Mouse (Mus musculus) forebrain, embryonic 10.5 days (tissue): ENCODE measurements around the gene Gnat2. TPM values are rescaled to one million over a fixed set of nuclear protein-coding genes. Genes with fewer than 3 reads are reported as not detected.

Experiments
- DNase-seq: peaks from one replicate; pipeline ENCODE4 v3.0.0-alpha.2; 2017; ENCODE audit warnings: low spot score; ENCODE audit errors: extremely low spot score
- H3K27ac ChIP-seq: fragments of 300-500 bp; sonication (generic); 2 replicates; pipeline ENCODE4 v1.5.1; 2016; ENCODE audit warnings: mild to moderate bottlenecking
- H3K27me3 ChIP-seq: fragments of 300-500 bp; sonication (generic); 2 replicates; pipeline ENCODE4 v1.6.1; 2016; ENCODE audit warnings: mild to moderate bottlenecking; ENCODE audit not compliant: poor library complexity, severe bottlenecking
- H3K36me3 ChIP-seq: fragments of 300-500 bp; sonication (generic); replicated peaks from 2 replicates; pipeline ENCODE4 v1.6.1; 2016; ENCODE audit warnings: mild to moderate bottlenecking, moderate library complexity
- H3K4me1 ChIP-seq: fragments of 300-500 bp; sonication (generic); 2 replicates; pipeline ENCODE4 v1.6.1; 2016
- H3K4me3 ChIP-seq: fragments of 300-500 bp; sonication (generic); 2 replicates; pipeline ENCODE4 v1.5.1; 2016; ENCODE audit warnings: mild to moderate bottlenecking, moderate library complexity
- H3K9me3 ChIP-seq: fragments of 300-500 bp; sonication (generic); 2 replicates; pipeline ENCODE4 v1.6.1; 2016; ENCODE audit warnings: mild to moderate bottlenecking, moderate library complexity
- WGBS: fragments of 180-500 bp; shearing (Covaris S2); methylation state at CpG from one replicate; pipeline ENCODE4 v1.1.7; 2016; 5-methylcytosine and 5-hydroxymethylcytosine counted together
- polyA plus RNA-seq: library from polyadenylated mRNA; unstranded; fragments of >200 nt; fragmentation: Nextera tagmentation; extraction: Ambion mirVana; gene quantifications from 2 replicates; pipeline ENCODE4 v1.2.1, GENCODE M21; 2016

Gene Gnat2
- polyA plus RNA-seq, 1 experiment from 2014 or later: 1.4 TPM

DNA sequence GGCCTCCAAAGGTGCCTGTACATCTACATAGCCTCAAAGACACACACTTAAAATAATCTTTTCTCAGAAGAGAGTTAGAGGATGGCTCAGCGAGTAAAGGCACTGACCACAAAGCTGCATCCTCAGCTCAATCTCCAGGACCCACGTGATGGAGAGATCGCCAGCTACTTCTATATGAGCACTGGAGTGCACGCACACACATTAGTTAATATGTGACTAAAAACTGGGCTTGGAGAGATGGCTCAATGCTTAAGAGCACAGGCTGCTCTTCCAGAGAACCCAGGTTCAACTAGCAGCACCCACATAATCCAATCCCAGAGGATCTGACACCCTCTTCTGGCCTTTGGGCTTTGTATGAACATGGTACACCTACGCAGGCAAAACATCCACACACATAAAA, 38.6 kb downstream of the Gnat2 start:
- Histone ChIP-seq H3K9me3 (no peaks in the 10 kb centered on the region), H3K27me3 (no peaks in the 10 kb centered on the region), H3K4me3 (no peak overlapping the region), H3K27ac (no peak overlapping the region), H3K36me3 (0 out of 2 replicates have a peak, but pooled peaks cover 5% of the 10 kb centered on the region), H3K4me1 (peaks cover 18% of the 10 kb centered on the region)
- 92% methylated on average over 5 of the region's 5 CpGs for WGBS
- no peak for DNase-seq

DNA sequence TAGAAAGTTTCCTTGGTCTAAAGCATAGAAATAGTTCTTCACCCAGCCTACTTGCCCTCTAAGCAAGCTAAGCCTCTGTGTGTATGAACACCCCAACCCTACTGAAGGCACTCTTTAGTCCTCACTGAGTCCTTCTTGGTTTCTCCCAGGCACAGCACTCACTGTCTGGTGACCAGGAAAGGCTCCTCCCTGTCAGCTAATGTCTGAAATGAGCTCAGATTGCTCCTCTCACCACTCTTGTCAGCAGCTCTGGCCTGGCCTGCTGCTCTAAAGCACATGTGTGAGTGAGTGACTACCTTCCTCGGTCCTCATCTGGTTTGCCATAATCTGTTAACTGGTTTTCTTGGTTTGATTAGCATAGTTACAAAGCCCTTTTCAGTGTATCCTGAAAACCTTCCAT, 39.2 kb downstream of the Gnat2 start:
- Histone ChIP-seq H3K36me3 (peaks cover 8% of the 10 kb centered on the region), H3K4me1 (peaks cover 18% of the 10 kb centered on the region), H3K9me3 (no peaks in the 10 kb centered on the region), H3K4me3 (no peak overlapping the region), H3K27me3 (no peaks in the 10 kb centered on the region), H3K27ac (no peak overlapping the region)
- DNase-seq: no peak
- WGBS: 86% methylated on average over 1 of the region's 1 CpGs

DNA sequence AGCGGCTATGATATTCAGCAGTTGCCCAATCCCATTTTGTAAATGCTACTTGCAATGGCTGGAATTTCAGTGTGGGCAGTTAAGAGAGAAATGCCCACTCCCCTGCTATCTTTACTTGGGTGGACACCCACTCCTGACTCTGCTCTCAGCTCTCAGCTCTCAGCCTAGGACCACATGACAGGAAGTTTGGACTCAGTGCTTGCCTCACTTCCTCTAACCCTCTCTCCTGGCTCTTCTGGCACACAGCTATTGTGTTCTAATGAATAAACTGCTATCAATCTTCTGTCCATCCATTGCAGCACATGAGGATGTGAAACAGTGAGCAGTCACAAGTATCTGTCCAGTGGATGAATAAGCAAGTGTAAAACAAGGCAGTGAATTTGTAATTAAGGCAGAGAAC, 39.9 kb downstream of the Gnat2 start:
- peaks cover 14% of the 10 kb centered on the region for H3K36me3 ChIP-seq
- no peak for DNase-seq
- peaks cover 18% of the 10 kb centered on the region for H3K4me1 ChIP-seq
- 80% methylated on average over 1 of the region's 1 CpGs for WGBS
- H3K9me3 ChIP-seq: no peaks in the 10 kb centered on the region
- H3K27ac ChIP-seq: no peak overlapping the region
- no peaks in the 10 kb centered on the region for H3K27me3 ChIP-seq
- no peak overlapping the region for H3K4me3 ChIP-seq

DNA sequence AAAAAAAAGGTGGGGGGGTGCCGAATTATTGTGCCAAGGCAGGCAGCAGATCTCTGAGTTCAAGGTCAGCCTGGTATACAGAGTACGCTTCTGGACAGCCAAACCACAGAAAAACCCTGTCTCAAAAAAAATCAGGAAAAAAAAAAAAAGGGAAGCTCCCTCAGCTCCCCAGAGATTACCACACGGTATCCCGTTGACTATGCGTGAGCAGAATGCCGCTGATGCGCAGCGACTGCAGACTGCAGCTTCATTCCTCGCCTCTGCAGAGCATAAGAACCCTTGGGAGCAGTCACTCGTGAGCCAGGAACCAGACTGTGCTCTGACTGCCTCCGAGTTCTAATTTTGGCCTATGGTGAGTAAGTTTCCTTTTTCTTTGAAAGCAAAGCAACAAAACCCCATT, 42.1 kb downstream of the Gnat2 start:
- WGBS: 89% methylated on average over 11 of the region's 11 CpGs
- no peak for DNase-seq

DNA sequence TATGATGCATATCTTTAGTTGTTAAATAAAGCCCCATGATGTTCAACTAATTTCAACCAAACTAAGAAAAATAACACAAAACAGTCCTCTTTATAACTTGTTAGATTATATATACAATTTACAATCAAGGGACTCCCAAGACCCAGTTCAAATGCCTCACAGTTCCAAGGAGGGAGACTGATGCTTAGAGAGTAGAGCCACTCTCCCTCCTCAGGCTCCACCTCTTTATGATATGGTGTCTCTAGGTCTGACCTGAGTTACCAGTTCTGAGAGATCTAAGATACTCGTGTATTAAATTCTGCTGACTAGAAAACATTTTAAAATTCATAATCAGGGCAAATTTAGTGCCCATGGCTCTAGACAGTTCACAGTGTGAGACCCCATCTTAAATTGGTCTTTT, 46.5 kb downstream of the Gnat2 start:
- 84% methylated on average over 1 of the region's 1 CpGs for WGBS
- H3K27ac ChIP-seq: no peak overlapping the region
- no peaks in the 10 kb centered on the region for H3K4me1 ChIP-seq
- H3K36me3 ChIP-seq: peaks cover 39% of the 10 kb centered on the region
- H3K9me3 ChIP-seq: no peaks in the 10 kb centered on the region
- DNase-seq: no peak
- no peaks in the 10 kb centered on the region for H3K27me3 ChIP-seq
- H3K4me3 ChIP-seq: no peak overlapping the region

More for the DNA sequence above, 42.1 kb downstream of the Gnat2 start:
- Histone ChIP-seq H3K27ac (no peak overlapping the region), H3K27me3 (no peaks in the 10 kb centered on the region), H3K4me1 (peaks cover 4% of the 10 kb centered on the region; the same call in 1 of the 2 replicates), H3K4me3 (no peak overlapping the region), H3K36me3 (peaks cover 22% of the 10 kb centered on the region), H3K9me3 (no peaks in the 10 kb centered on the region)

DNA sequence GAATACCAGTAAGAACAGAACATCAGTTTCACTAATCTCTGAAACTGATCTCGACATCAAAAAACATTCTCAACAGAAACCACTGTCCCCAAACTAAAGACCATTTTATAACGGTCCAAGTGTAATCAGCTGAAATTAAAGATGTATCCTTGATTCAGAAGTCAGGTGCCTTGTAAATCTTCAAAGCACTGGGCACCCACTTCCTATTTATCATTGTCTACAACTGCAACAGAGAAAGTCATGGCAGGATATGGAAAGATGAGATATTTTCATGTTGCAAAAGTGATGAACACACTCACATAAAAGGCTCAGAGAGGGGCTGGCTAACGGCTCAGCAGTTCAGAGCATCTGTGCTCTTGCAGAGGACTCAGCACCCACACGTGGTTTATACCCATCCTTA, 48.2 kb downstream of the Gnat2 start:
- 89% methylated on average over 4 of the region's 4 CpGs for WGBS
- no peaks in the 10 kb centered on the region for H3K9me3 ChIP-seq
- no peak overlapping the region for H3K4me3 ChIP-seq
- no peaks in the 10 kb centered on the region for H3K27me3 ChIP-seq
- no peak for DNase-seq
- no peak overlapping the region for H3K27ac ChIP-seq
- H3K36me3 ChIP-seq: peaks cover 37% of the 10 kb centered on the region
- peaks cover 13% of the 10 kb centered on the region for H3K4me1 ChIP-seq

DNA sequence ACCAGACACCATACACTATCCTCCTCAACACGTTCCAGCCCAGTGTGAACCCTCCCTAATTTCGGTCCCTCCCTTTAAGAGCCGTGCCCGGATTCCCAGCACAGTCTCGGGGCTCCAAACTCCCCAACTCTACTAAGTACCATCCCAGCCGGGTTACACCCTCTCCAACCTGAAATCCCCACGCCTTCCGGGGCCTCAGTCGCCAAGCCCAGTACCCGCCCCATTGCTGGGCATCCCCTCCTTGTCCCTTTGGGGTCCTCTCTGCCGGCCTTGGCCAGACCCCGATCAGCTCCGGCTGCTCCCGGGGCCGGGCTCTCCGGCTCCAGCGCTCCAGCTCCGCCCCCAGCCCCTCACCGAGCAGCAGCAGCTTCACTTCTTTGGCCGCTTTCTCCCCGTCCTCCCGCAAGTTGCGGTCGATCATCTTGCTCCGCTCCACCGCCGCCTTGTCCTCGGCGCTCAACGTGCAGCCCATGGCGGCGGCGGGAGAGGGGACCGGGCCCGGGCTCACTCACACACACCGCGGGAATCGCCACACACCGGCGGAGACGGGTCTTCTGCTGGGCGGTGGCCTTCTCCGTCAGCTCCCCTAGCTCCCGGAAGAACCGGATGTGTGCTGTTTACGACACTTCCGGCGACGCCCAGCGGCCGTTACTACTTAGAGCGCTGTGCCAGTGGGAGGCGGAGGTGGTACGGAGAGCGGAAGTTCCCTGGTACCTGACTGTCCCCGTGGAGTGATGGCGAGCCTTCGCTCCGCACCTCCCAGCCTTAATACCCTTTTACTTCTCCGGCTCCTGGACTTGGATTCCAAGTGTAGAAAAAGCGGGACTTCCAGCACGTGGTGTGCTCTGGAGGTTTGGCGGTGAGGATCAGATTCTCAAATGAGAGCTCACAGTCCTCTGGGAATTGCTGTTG, 53.2 kb downstream of the Gnat2 start, which contains the start of gene Gnai3:
TSS of gene Gnai3 (minus strand) at position 613 of the 912 bp plus-strand sequence.
- Histone ChIP-seq H3K36me3 (peaks cover 6% of the 10 kb centered on the region; the same call in 1 of the 2 replicates), H3K4me1 (peaks cover 34% of the 10 kb centered on the region), H3K9me3 (no peaks in the 10 kb centered on the region), H3K4me3 (peak within 1 kb of the TSS; percentile 83), H3K27ac (peak within 1 kb of the TSS; percentile 95), H3K27me3 (no peaks in the 10 kb centered on the region)
- DNase-seq: peak; percentile 97
- under 1% methylated on average over 63 of the region's 63 CpGs for WGBS

DNA sequence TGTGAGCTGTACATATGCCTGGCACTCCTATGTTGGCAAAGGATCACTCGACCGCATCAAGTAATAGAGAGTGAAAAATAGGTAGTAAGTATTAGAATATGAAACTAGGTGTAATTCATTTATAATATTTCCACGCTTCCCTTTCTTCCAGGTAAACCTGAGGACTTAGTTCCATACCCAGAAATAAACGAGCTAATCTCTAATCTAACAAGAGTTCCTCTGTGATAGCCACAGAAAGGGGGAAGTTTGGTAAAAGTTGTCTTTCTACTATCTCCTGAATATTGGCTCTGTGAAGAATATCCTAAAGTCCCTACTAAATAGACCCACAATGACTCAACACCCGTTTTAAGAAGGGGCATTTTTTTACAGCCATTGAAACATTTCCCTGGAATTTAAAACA, 54.1 kb downstream of the Gnat2 start:
- WGBS: 64% methylated on average over 5 of the region's 5 CpGs
- DNase-seq: no peak

DNA sequence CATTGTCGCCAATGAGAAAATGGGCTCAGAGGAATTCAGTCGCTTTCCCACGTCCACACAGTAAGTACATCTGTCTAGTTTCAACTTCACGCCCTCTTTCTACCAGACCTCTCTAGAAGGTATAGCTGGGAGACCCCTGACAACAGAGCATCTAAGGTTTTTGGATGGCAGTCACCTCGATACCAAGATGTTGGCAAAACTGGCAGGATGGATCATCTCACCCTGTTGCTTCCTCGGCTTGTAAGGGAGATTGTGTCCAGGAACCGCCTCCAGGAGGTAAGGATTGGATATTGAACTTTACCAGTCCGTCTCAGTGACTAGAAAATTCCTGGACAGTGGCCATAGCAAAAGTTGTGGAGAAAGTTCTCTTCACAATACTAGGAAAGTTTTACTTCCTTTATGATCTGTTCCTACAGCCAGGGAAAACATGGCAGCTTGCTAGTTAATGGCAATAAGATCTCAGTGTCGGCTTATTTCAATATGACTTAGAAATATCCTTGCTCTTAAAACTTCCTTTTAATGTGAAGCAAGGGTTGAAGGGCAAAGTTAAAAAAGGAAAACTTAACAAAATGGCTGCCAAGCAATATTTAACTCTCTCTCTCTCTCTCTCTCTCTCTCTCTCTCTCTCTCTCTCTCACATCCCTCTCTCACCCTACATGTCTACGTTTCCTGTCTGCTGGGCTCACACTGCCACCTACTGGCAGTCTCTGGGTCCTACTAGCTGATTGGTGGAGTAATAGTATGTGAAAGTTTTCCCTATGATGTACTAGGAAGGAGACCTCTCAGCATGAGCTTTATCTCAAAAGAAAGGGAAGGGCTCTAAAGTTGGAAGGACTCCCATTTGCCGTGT, 55.0 kb downstream of the Gnat2 start:
- no peak overlapping the region for H3K4me3 ChIP-seq
- no peaks in the 10 kb centered on the region for H3K9me3 ChIP-seq
- H3K4me1 ChIP-seq: peaks cover 35% of the 10 kb centered on the region
- 69% methylated on average over 11 of the region's 11 CpGs for WGBS
- no peaks in the 10 kb centered on the region for H3K36me3 ChIP-seq
- no peaks in the 10 kb centered on the region for H3K27me3 ChIP-seq
- H3K27ac ChIP-seq: 0 out of 2 replicates have a peak overlapping the region, but pooled peaks have one; percentile 35
- peak; percentile 83 for DNase-seq

More for the DNA sequence above, 54.1 kb downstream of the Gnat2 start:
- Histone ChIP-seq H3K27ac (peak overlapping the region; percentile 95), H3K4me1 (peaks cover 35% of the 10 kb centered on the region), H3K9me3 (no peaks in the 10 kb centered on the region), H3K36me3 (no peaks in the 10 kb centered on the region), H3K4me3 (peak overlapping the region; percentile 83), H3K27me3 (no peaks in the 10 kb centered on the region)

Other genes starting within 250 kb of the Gnat2 start
- gene Eps8l3, start 215.6 kb upstream of the Gnat2 start, polyA plus RNA-seq: not detected in 2 replicates
- 225 and 235 TPM in 2 replicates for gene Gstm5, start 197.0 kb upstream of the Gnat2 start, polyA plus RNA-seq
- 17.7 and 19.5 TPM in 2 replicates for gene Gstm7, start 161.0 kb upstream of the Gnat2 start, polyA plus RNA-seq
- 11.2 and 13.5 TPM in 2 replicates for gene Gstm6, start 149.0 kb upstream of the Gnat2 start, polyA plus RNA-seq
- gene Gstm3, start 123.5 kb upstream of the Gnat2 start, polyA plus RNA-seq: not detected in 2 replicates
- 10.1 and 10.2 TPM in 2 replicates for gene Gstm2, start 106.3 kb upstream of the Gnat2 start, polyA plus RNA-seq
- 30.4 and 33.4 TPM in 2 replicates for gene Gstm1, start 74.8 kb upstream of the Gnat2 start, polyA plus RNA-seq
- gene Gstm4, start 47.9 kb upstream of the Gnat2 start, polyA plus RNA-seq: 14.2 and 15.0 TPM in 2 replicates
- 69.3 and 71.4 TPM in 2 replicates for gene Ampd2, start 6.1 kb upstream of the Gnat2 start, polyA plus RNA-seq
- gene Gnai3, start 53.4 kb downstream of the Gnat2 start, polyA plus RNA-seq: 202 and 207 TPM in 2 replicates
- gene Gpr61, start 62.1 kb downstream of the Gnat2 start, polyA plus RNA-seq: 0.15 and 0.21 TPM in 2 replicates
- 3.0 and 3.4 TPM in 2 replicates for gene Amigo1, start 93.5 kb downstream of the Gnat2 start, polyA plus RNA-seq
- gene Cyb561d1, start 108.4 kb downstream of the Gnat2 start, polyA plus RNA-seq: 3.7 and 4.2 TPM in 2 replicates
- 20.2 and 20.3 TPM in 2 replicates for gene Atxn7l2, start 118.1 kb downstream of the Gnat2 start, polyA plus RNA-seq
- gene Sypl2, start 133.9 kb downstream of the Gnat2 start, polyA plus RNA-seq: 0.98 and 1.0 TPM in 2 replicates
- gene Psma5, start 164.1 kb downstream of the Gnat2 start, polyA plus RNA-seq: 353 and 358 TPM in 2 replicates
- gene Sort1, start 191.3 kb downstream of the Gnat2 start, polyA plus RNA-seq: 9.7 and 10.5 TPM in 2 replicates